Mouse (Mus musculus): ENCODE data around the gene Gtpbp1.

Gtpbp1 gene

DNA sequence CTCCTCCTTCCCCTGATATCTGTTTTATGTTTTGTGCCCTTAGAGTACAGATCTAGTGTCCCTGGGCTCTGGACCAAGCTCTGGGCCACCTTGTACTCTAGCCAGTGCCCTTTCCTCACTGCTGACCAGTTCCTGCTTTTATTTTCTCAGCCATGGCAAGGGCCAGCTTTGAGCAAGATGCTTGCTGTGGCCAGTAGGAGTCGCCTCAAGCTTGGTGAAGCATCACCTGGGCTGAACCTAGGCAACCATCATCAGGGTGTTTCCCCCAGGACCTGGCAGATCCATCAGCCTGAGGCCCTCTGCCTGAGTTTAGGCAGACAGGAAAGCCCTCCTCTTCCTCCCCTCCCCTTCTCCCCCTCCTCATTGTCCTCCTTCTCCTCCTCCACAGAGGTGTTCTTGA lies 32.8 kb downstream of the Gtpbp1 start:
- peak; percentile 52 for DNase-seq (ENCODE audit: low read depth, low spot score)

DNA sequence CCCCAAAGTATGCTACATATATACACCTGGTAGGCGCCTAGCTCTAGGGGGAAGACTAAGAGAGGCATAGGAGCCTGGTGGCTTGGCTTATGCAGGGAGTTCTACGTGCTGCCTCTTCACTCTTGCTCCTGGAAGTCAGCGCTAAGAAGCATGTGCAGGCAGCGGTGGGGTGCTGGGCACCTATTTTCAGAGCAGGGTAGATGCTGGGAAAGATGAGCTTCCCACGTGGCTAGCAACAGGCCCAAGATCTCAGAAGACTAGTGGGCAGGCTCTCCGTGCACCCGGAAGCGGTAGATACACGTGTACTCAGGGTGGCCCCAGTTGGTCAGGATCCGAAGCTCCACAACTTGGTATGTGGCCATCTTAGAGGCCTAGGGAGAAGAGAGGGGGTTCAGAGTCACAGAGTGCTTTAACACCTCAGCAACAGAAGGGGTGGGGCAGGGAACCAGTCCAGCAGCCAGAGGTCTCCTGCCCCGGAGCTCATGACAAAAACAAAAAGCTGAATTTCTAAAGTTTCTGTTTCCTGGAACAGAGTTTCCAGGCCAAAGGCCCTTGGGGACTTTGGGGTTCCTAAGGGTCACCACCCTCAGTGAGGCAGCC lies 34.6 kb downstream of the Gtpbp1 start:
- no peak for DNase-seq (ENCODE audit: low read depth, low spot score)

- DNase-seq (ENCODE audit: low read depth, low spot score), result no peak
These were observed 37.2 kb downstream of the Gtpbp1 start for GRCm38 (mm10) chr15:79727840-79728239.

DNA sequence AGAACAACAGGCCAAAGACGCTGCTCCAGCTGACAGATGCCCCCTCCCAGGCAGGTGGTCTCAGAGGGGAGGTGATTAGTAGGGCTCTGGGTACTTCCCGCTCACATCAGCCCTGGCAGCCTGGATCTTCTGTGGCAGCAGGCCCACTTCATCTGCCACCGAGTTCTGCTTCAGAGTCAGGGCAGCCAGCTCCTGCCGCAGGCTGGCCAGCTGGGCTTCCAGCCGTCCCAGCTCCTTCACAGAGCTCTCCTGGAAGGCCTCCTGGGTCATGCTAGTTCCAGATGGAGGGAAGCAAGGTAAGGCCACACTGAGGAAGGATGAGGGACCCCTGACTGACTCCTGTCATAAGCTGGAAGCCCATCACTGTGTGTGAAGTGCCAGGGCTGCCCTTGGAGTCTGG lies 37.7 kb downstream of the Gtpbp1 start:
- DNase-seq (ENCODE audit: low read depth, low spot score), result no peak

DNA sequence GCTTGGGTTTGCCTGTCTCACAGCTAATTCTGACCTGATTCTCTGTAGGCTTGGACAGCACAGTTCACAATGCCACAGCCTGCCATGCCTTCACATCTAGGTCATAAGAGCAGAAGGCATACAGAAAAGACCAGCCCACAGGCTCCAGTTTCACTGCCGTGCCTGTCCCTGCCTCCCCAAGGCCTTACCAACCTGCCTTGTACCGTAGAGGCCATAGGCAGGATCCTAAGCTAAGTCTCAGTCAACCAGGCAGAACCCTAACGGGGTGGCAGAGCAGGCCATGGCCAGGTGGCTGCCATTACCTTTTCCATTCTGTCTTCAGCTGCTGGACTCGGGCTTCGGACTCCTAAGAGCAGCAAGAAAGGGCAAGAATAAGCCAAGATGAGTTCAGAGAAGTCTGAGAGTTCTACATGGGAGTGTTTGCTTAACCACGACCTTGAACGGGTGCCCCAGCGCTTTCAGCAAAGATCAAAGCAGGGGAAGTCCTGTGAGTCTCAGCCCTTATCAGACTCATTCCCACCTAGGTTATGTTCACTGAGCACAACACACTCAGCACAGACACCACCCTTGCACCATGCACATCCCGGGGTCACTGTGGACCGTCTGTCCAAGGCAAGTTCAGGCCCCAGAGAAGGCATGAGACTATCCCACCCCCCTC lies 38.2 kb downstream of the Gtpbp1 start:
- DNase-seq (ENCODE audit: low read depth, low spot score), result no peak

DNA sequence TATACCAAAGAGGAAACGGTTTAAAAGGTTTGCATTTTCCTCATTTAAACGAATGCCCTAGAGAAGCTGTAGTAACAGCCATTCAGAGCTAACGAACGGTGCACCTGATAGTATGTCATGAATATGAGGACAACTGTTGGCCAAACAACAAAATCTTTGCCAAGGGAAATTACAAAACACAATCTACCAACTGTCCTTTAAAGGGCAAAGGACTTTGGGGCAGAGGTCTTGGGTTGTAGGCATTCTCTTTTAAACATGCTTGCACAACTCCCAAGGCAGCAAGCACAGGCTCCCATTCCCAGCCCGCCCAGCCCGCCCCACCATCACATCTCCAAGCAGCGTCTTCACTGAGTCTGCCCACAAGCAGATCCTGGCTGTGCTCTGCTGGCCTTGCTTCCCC lies 40.9 kb downstream of the Gtpbp1 start:
- DNase-seq (ENCODE audit: low read depth, low spot score), result no peak

GRCm38 (mm10) chr15:79733192-79733591 lies 42.5 kb downstream of the Gtpbp1 start:
- DNase-seq (ENCODE audit: low read depth, low spot score), result no peak

DNA sequence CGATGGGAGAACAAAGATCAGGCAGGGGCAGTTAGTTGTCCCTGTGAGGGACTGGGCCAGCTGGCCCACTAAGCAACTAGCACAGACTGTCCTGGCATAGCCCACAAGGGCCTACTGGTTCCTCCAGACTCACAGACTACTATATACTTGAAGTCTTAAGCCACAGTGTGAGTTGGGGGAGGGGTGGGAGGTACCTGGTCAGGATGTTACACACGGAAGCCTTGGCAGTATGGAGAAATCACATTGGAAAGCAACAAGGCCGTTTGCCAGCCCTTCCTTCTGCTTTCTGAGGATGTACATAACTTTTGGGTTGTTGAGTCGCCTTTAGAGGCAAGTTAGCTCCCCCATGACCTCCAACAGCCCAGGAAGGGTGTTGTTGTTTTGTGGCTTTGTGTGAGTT lies 43.0 kb downstream of the Gtpbp1 start:
- no peak for DNase-seq (ENCODE audit: low read depth, low spot score)

- no peak for DNase-seq (ENCODE audit: low read depth, low spot score)
These were observed 43.7 kb downstream of the Gtpbp1 start for GRCm38 (mm10) chr15:79734311-79734710.

DNA sequence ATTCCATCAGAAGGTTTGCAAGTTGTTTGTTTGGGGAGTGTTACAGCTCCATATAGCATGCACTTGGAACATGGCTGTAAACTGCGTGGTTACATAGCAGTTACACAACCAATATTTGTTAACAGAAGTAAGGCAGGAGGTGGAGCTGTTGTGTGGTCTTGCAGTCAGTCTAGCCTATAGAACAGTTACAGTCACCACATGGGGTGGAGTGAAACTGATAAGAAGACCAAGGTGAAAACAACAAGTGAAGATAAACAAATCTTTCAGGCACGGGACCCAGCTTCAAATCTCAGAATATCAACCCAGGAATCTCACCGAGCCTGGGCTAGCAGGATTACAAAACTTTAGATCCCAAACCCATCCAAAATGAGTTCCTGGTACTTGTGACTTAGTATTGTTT lies 50.1 kb downstream of the Gtpbp1 start:
- DNase-seq (ENCODE audit: low read depth, low spot score), result peak; percentile 26

- peak; percentile 82 for DNase-seq (ENCODE audit: low read depth, low spot score)
These were observed 50.7 kb downstream of the Gtpbp1 start for GRCm38 (mm10) chr15:79741173-79741858.

DNA sequence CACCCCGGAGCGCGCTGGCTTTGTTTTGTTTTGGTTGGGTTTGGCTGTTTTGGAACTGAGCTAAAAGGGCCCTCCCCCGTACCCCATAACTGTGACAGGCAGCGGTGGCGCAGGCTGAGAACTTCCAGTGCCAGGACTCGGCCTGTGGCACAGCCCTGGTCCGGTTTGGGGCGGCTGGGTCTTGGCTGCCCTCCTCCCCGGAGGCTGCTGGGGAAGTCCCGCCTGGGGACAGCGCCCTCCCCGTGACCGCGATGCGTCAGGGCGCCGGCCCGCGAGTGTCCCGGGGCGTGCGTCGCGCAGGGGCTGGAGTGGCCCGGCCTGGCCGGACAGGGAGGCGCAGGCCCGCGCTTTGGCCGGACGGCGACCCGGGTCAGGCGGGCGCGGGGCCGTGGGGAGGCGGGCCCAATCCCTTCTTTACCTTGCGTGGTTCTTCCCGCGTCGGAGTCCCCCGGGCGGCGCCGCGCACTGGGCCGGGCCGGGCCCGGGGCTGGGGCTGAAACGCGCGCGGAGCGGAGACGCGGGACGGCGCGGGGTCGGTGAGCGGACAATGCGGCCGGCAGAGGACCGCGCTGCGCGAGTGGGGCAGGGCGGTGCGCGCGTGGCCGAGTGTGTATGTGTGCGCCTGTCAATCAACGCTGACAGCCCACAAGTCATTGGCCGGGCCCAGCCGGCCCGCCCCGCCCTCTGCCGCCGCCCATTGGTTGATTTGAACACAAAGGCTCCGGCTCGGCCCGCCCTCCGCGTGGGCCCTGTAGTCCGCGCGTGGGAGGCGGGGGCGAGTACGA lies 51.5 kb downstream of the Gtpbp1 start, which contains the start of gene Sun2:
Gene Sun2 (minus strand): TSS at position 616 of the 785 bp plus-strand sequence.
- DNase-seq (ENCODE audit: low read depth, low spot score), result peak; percentile 83

DNA sequence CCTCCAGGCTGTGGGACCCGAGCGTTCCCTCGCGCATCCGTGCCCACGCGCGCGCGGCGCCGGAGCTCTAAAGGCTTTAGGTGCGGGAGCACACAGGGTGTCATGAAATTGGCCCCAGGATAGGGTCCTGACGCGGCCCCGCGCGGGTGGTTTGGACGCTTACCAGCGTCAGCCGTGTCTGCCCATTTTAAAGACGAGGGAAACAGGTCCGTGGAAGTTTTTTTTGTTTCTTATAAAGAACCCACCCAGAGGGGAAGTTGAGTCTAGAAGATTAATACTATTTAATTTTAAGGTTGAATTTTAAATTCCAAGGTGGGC lies 52.0 kb downstream of the Gtpbp1 start:
- DNase-seq (ENCODE audit: low read depth, low spot score), result no peak

DNA sequence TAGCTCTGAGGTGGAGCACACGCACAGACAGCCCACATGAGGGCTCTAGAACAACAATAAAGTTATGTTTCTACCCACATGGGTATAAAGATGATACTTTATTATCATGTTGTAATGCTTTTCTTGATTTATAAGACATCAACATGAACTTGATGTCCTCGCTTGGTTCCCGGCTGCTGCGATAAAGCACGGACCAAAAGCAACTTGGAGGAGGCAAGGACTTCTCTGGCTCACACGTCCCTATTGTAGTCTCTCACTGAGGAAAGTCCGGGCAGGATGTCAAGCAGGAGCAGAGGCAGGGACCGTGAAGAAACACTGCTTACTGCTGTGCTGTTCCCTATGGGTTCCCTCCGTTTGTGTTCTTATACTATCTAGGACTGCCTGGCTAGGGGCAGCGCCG lies 53.4 kb downstream of the Gtpbp1 start:
- no peak for DNase-seq (ENCODE audit: low read depth, low spot score)

GRCm38 (mm10) chr15:79744742-79745141 lies 54.1 kb downstream of the Gtpbp1 start:
- DNase-seq (ENCODE audit: low read depth, low spot score), result no peak

DNA sequence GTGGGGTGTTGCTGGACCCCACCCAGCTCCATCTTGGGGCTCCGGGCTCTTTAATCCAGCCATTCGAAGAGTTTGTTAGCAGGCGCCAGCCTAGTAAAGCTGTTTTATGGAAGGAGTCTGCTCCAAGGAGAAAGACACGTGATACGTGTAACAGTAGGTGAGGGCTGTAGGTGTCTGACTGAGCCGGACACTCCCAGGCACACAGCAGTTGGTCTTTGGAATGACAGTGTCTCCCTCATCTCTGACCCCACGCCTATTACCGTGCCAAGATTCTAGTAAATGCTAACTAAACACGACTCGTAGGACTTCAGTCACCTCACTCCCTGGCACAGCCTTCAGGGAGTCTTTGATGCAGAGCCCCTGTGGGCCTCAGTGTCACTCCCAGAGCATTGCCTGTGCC lies 54.7 kb downstream of the Gtpbp1 start:
- no peak for DNase-seq (ENCODE audit: low read depth, low spot score)

DNA sequence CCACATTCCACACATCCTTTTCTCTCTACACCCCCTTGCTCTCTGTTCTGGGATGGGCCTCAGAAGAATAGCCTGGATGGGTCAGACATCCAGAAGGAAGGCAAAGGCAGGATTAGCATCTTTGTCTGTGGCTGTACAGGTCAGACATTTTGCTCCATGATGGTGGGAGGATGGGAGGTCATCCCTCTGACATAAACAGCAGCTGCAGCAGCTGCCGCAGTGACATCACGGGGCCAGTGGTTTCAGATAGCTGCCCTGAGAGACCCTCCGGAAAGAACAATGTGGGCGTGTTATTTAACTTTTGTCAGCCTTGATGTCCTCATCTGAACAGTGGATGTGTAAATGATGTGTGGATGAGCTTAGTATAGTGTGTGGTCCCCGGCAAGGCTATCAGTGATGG lies 55.2 kb downstream of the Gtpbp1 start:
- no peak for DNase-seq (ENCODE audit: low read depth, low spot score)

GRCm38 (mm10) chr15:79747998-79748397 lies 57.4 kb downstream of the Gtpbp1 start:
- peak; percentile 42 for DNase-seq (ENCODE audit: low read depth, low spot score)

- DNase-seq (ENCODE audit: low read depth, low spot score), result no peak
These were observed 58.5 kb downstream of the Gtpbp1 start for GRCm38 (mm10) chr15:79749162-79749561.

- no peak for DNase-seq (ENCODE audit: low read depth, low spot score)
These were observed 59.6 kb downstream of the Gtpbp1 start for GRCm38 (mm10) chr15:79750266-79750665.

GRCm38 (mm10) chr15:79751772-79752171 lies 61.1 kb downstream of the Gtpbp1 start:
- no peak for DNase-seq (ENCODE audit: low read depth, low spot score)

DNA sequence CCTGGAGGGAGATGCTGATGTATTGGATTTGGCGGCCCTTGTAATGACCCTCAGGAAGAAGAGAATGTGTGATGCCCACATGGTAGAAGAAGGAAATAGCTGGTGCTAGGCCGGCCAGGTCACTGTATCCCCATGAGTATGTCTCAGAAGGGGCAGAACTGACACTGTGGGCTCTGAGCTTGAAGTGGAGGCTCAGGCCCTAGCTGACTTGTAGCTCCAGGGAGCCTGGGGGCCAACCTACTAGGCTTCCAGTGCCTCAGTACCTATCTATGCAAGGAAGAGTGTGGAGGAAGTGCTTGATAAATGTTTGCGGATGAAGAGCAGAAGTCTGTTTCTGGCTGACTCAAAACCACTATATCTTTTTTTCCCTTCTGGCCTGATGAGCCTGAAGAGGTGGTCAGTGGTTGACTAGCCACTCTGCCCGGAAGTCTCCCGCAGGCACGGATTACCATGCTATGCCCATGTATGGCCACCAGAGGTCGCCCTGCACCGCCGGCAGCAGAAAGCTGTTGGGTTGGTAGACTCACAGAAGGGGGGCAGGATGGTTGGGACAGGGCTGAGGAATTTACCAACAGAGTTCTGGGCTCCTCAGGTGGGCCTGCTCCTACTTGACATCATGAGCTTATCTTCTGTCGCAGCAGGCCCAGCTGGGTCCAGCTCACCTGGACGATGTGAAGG lies 62.2 kb downstream of the Gtpbp1 start:
- peak; percentile 83 for DNase-seq (ENCODE audit: low read depth, low spot score)
